Mouse (Mus musculus) hindbrain, postnatal 0 days (tissue): ENCODE measurements around the gene Fam183b. TPM values are rescaled to one million over a fixed set of nuclear protein-coding genes. Genes with fewer than 3 reads are reported as not detected.
A peak's percentile ranks its signal among the peaks of the same experiment; 100 is the strongest.
"Not testable (repeated sequence)": the region's sequence is repeated elsewhere in the genome, so short reads cannot be mapped to it uniquely, and the experiment has no call there.

ENCODE experiments used
- ATAC-seq: fragments of 200-750 bp; cut with Nextera tagmentation; 2 replicates; pipeline ENCODE4 v1.8.0; 2017; ENCODE audit warnings: mild to moderate bottlenecking, moderate TSS enrichment, moderate library complexity
- DNase-seq: peaks from one replicate; pipeline ENCODE4 v3.0.0-alpha.2; 2015; ENCODE audit warnings: low spot score
- H3K27ac ChIP-seq: fragments of 300-500 bp; sonication (generic); 2 replicates; pipeline ENCODE4 v1.5.1; 2014; ENCODE audit warnings: mild to moderate bottlenecking
- H3K27me3 ChIP-seq: fragments of 300-500 bp; sonication (generic); 2 replicates; pipeline ENCODE4 v1.6.1; 2014; ENCODE audit warnings: low read length, mixed read lengths; ENCODE audit not compliant: insufficient read depth
- H3K36me3 ChIP-seq: fragments of 300-500 bp; sonication (generic); 2 replicates; pipeline ENCODE4 v1.6.1; 2014; ENCODE audit warnings: low read length, mixed read lengths; ENCODE audit not compliant: insufficient read depth
- H3K4me1 ChIP-seq: fragments of 300-500 bp; sonication (generic); 2 replicates; pipeline ENCODE4 v1.6.1; 2014; ENCODE audit warnings: antibody characterized with exemption, low read length, mixed read lengths; ENCODE audit not compliant: insufficient read depth
- H3K4me2 ChIP-seq: fragments of 300-500 bp; sonication (generic); 2 replicates; pipeline ENCODE4 v1.6.1; 2014; ENCODE audit warnings: low read depth, mild to moderate bottlenecking, low read length, moderate library complexity, mixed read lengths
- H3K4me3 ChIP-seq: fragments of 300-500 bp; sonication (generic); 2 replicates; pipeline ENCODE4 v1.5.1; 2014; ENCODE audit warnings: low read length
- H3K9ac ChIP-seq: fragments of 300-500 bp; sonication (generic); replicated peaks from 2 replicates; pipeline ENCODE4 v1.6.1; 2014; ENCODE audit warnings: mild to moderate bottlenecking, low read length, moderate library complexity, mixed read lengths
- H3K9me3 ChIP-seq: fragments of 300-500 bp; sonication (generic); 2 replicates; pipeline ENCODE4 v1.6.1; 2016; ENCODE audit warnings: low read length, mixed read lengths
- CTCF ChIP-seq: IDR thresholded peaks from 2 replicates; pipeline ENCODE4 v1.5.1; 2016; ENCODE audit warnings: antibody characterized with exemption, control low read depth, low read depth
- WGBS: fragments of 180-500 bp; shearing (Covaris S2); extraction: QIAGEN DNeasy Blood & Tissue Kit; methylation state at CpG from one replicate; pipeline ENCODE4 v1.1.7; 2014; 5-methylcytosine and 5-hydroxymethylcytosine counted together
- polyA plus RNA-seq: library from polyadenylated mRNA; unstranded; fragments of >200 nt; fragmentation: Nextera tagmentation; extraction: Ambion mirVana; gene quantifications from 2 replicates; pipeline ENCODE4 v1.2.1, GENCODE M21; 2015
- total RNA-seq: library from RNA; depleted of rRNA; stranded (reverse); fragments of >200 nt; gene quantifications from 2 replicates; pipeline ENCODE4 v1.2.3, GENCODE M21; 2014; rRNA removed

Gene Fam183b
- total RNA-seq, result 4.7 and 5.9 TPM in 2 replicates
- 11.1 and 15.0 TPM in 2 replicates for polyA plus RNA-seq

GRCm38 (mm10) chr11:58801558-58802228, at the start of gene Fam183b:
TSS of gene Fam183b (minus strand) at chr11:58801960.
- DNase-seq (peak; percentile 77), ATAC-seq (peak; percentile 84)
- Histone ChIP-seq H3K27me3 (no peaks in the 10 kb centered on the region), H3K36me3 (no peaks in the 10 kb centered on the region), H3K27ac (no peak within 1 kb of the TSS), H3K4me2 (peak within 1 kb of the TSS; percentile 33), H3K4me3 (no peak within 1 kb of the TSS), H3K4me1 (0 out of 2 replicates have a peak, but pooled peaks cover 8% of the 10 kb centered on the region), H3K9ac (no peak within 1 kb of the TSS), H3K9me3 (no peaks in the 10 kb centered on the region)
- no peak for TF ChIP-seq CTCF
- WGBS, result 22% methylated on average over 14 of the region's 14 CpGs

GRCm38 (mm10) chr11:58849731-58850130, 48.0 kb upstream of the Fam183b start:
- Histone ChIP-seq H3K27me3 (no peaks in the 10 kb centered on the region), H3K27ac (no peak overlapping the region), H3K9ac (no peak overlapping the region), H3K4me2 (no peak overlapping the region), H3K4me1 (no peaks in the 10 kb centered on the region), H3K9me3 (no peaks in the 10 kb centered on the region), H3K4me3 (no peak overlapping the region), H3K36me3 (peaks cover 32% of the 10 kb centered on the region)
- DNase-seq (no peak), ATAC-seq (no peak)
- WGBS, result 64% methylated on average over 2 of the region's 2 CpGs
- no peak for TF ChIP-seq CTCF

DNA sequence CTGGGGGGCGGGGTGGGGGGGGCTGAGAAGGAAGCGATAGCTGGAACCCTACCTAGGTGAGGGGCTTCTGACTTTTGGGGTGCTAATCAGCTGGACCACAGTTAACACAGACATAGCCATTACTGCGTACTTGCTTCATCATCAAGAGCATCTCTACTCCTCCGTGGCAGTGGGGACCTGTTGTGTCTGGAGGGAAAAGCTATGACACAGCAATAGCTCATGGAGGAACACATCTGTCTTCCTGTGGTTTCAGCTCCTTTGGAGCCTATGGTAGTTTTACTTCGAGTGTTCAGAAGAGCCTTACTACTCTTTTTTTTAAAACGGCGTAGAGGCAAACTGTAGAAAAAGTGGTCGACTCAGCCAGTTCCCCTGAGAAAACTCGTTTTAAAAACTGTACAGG, 45.9 kb upstream of the Fam183b start:
- ATAC-seq, result no peak; the same call in 1 of the 2 replicates
- Histone ChIP-seq H3K4me3 (peak overlapping the region; percentile 87), H3K4me1 (no peaks in the 10 kb centered on the region), H3K9ac (peak overlapping the region; percentile 82), H3K27ac (peak overlapping the region; percentile 91), H3K9me3 (no peaks in the 10 kb centered on the region), H3K36me3 (peaks cover 23% of the 10 kb centered on the region), H3K27me3 (no peaks in the 10 kb centered on the region), H3K4me2 (peak overlapping the region; percentile 91)
- DNase-seq, result peak; percentile 7
- TF ChIP-seq CTCF, result no peak
- WGBS, result 45% methylated on average over 9 of the region's 9 CpGs

- peak within 1 kb of the TSS; percentile 91 for H3K27ac ChIP-seq
- peak within 1 kb of the TSS; percentile 87 for H3K4me3 ChIP-seq
- peak within 1 kb of the TSS; percentile 82 for H3K9ac ChIP-seq
- H3K9me3 ChIP-seq, result no peaks in the 10 kb centered on the region
- peaks cover 17% of the 10 kb centered on the region for H3K36me3 ChIP-seq
- ATAC-seq (peak; percentile 100), DNase-seq (peak; percentile 97)
- H3K4me2 ChIP-seq, result peak within 1 kb of the TSS; percentile 91
- no peaks in the 10 kb centered on the region for H3K4me1 ChIP-seq
- WGBS, result under 1% methylated on average over 24 of the region's 24 CpGs
- no peaks in the 10 kb centered on the region for H3K27me3 ChIP-seq
- TF ChIP-seq CTCF, result no peak
Measured at GRCm38 (mm10) chr11:58846919-58847461, 45.2 kb upstream of the Fam183b start, which contains the start of gene Gm12258. TSS of gene Gm12258 (plus strand) at chr11:58847158.

DNA sequence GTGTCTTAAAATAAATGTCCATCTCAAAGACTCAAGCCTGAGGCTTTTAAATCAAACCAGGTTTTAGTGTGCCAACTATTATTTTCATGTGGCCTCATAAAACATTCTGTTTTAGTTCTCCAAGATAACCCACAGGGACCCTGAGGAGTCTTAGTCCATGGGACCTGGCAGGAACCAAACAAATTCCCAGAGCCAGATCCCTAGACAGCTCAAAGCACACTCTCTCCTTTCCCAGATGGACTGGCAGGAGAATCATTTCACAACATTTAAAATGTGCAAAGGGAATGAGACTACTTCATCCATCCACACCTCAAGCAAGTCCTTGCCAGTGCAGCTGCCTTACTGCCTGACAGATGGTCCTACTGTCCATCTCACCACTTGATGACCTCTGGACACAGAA, 37.2 kb upstream of the Fam183b start, which contains the start of gene Olfr311:
TSS of gene Olfr311 (plus strand) at position 301 of the 400 bp plus-strand sequence.
- H3K36me3 ChIP-seq, H3K9ac ChIP-seq, ATAC-seq, DNase-seq, H3K4me2 ChIP-seq, H3K27ac ChIP-seq, H3K4me3 ChIP-seq, H3K9me3 ChIP-seq, H3K4me1 ChIP-seq, H3K27me3 ChIP-seq: not testable (repeated sequence)

GRCm38 (mm10) chr11:58832541-58832940, 30.8 kb upstream of the Fam183b start:
- DNase-seq, H3K4me1 ChIP-seq, ATAC-seq, H3K36me3 ChIP-seq, H3K4me3 ChIP-seq, H3K4me2 ChIP-seq, H3K9ac ChIP-seq, H3K27ac ChIP-seq, H3K27me3 ChIP-seq, H3K9me3 ChIP-seq: not testable (repeated sequence)
- WGBS, result 84% methylated on average over 3 of the region's 3 CpGs

- WGBS, result 79% methylated on average over 3 of the region's 3 CpGs
- ATAC-seq, result no peak
- H3K4me3 ChIP-seq, result no peak overlapping the region
Measured at GRCm38 (mm10) chr11:58829764-58830163, 28.0 kb upstream of the Fam183b start.

GRCm38 (mm10) chr11:58828937-58829336, 27.2 kb upstream of the Fam183b start, which contains the start of gene Olfr312:
TSS of gene Olfr312 (plus strand) at chr11:58829237.
- H3K4me3 ChIP-seq, H3K27me3 ChIP-seq, H3K9me3 ChIP-seq, H3K9ac ChIP-seq, DNase-seq, H3K36me3 ChIP-seq, H3K27ac ChIP-seq, H3K4me1 ChIP-seq, ATAC-seq, H3K4me2 ChIP-seq: not testable (repeated sequence)

More at GRCm38 (mm10) chr11:58829764-58830163, 28.0 kb upstream of the Fam183b start:
- no peak overlapping the region for H3K4me2 ChIP-seq
- no peak overlapping the region for H3K27ac ChIP-seq
- no peaks in the 10 kb centered on the region for H3K36me3 ChIP-seq
- H3K9me3 ChIP-seq, result no peaks in the 10 kb centered on the region
- no peak for DNase-seq
- H3K9ac ChIP-seq, result no peak overlapping the region
- H3K27me3 ChIP-seq, result no peaks in the 10 kb centered on the region
- no peaks in the 10 kb centered on the region for H3K4me1 ChIP-seq
- TF ChIP-seq CTCF, result no peak
